Mouse (Mus musculus): ENCODE measurements around the gene Wipi2.

DNA sequence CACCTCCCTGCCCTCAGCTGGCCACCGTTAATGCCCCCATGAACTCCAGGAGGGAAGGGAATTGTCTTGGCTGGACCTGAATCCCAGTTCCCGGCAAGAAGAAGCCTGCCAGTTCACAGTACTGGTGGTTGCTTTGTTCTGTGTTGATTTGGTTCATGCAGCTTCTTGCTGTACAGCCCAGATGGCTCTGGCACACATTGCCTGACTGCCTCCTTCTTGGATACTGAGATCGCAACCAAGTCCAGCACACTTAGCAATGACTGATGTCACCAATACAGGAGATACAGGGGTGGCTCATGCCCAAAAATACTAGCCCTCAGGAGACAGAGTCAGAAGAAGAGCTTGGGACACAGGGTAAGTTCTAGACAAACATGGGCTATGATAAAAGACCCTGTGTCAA lies 31.8 kb upstream of the Wipi2 start:
- TF ChIP-seq REST (IDR thresholded peaks at IDR 0.05; ENCODE audit: insufficient read depth, insufficient read length): no peak
- no peak for TF ChIP-seq TCF12 (IDR thresholded peaks at IDR 0.05; ENCODE audit: insufficient read depth, poor library complexity, severe bottlenecking)
- no peak for TF ChIP-seq POLR2A (IDR thresholded peaks at IDR 0.05; ENCODE audit: insufficient read length, low read depth)
- no peak for TF ChIP-seq MAX (IDR thresholded peaks at IDR 0.05; ENCODE audit: low read depth)
- no peak for TF ChIP-seq E2F4 (IDR thresholded peaks at IDR 0.05; ENCODE audit: insufficient read depth)
- TF ChIP-seq TCF3 (IDR thresholded peaks at IDR 0.05; ENCODE audit: insufficient read length, low read depth): no peak
- no peak for TF ChIP-seq MYOD1 (IDR thresholded peaks at IDR 0.05; ENCODE audit: control insufficient read depth in 1 of 3, insufficient read length in 2 of 3, low read depth in 2 of 3)
- no peak for TF ChIP-seq POLR2AphosphoS2 (IDR thresholded peaks at IDR 0.05; ENCODE audit: insufficient read length, low read depth)
- no peak for TF ChIP-seq CEBPB (IDR thresholded peaks at IDR 0.05; ENCODE audit: insufficient read depth, poor library complexity, severe bottlenecking)
- no peak for TF ChIP-seq SRF (IDR thresholded peaks at IDR 0.05; ENCODE audit: control insufficient read depth, insufficient read length, low read depth)
- no peak for TF ChIP-seq MYOG (IDR thresholded peaks at IDR 0.05; ENCODE audit: control insufficient read depth in 1 of 3, insufficient read depth in 1 of 3, insufficient read length in 2 of 3, low read depth in 2 of 3)

Measured in myocyte (in vitro differentiated cells).